In genomic region chr7:72306847-72307246, GRCm38 (mm10) we compare ENCODE assay signal across 8 mouse cellular contexts. TPM values are rescaled to one million over a fixed set of nuclear protein-coding genes. Genes with fewer than 3 reads are reported as not detected.
DNase-seq lines count a peak whose midpoint lies in the region; ATAC-seq lines count a peak whose summit lies in the region.

No protein-coding gene starts in this region.

- no peak for DNase-seq in lung, postnatal 25 days (ENCODE audit: low spot score)
- DNase-seq in limb, embryonic 10.5 days (ENCODE audit: low spot score) = no peak
- no peak for DNase-seq in urinary bladder, postnatal 25 days (ENCODE audit: low spot score)
- no peak for DNase-seq in B cell, adult 2 months
- DNase-seq in spleen, postnatal 14 days (ENCODE audit: low spot score in 2 of 2) = no peak

- H3K4me3 ChIP-seq in lung, embryonic 15.5 days = peak overlapping the region; percentile 56
- H3K4me3 ChIP-seq in forebrain, embryonic 13.5 days = peak overlapping the region; percentile 41
- peak overlapping the region; percentile 58 for H3K4me3 ChIP-seq in limb, embryonic 10.5 days
- H3K4me3 ChIP-seq in neural tube, embryonic 14.5 days (ENCODE audit: low read depth, low read length) = peak overlapping the region; percentile 42

- H3K4me2 ChIP-seq in lung, embryonic 15.5 days = peak overlapping the region; percentile 91
- peak overlapping the region; percentile 90 for H3K4me2 ChIP-seq in forebrain, embryonic 13.5 days
- H3K4me2 ChIP-seq in neural tube, embryonic 14.5 days (ENCODE audit: low read depth, low read length) = peak overlapping the region; percentile 96

- no peaks in the 10 kb centered on the region for H3K27me3 ChIP-seq in lung, embryonic 15.5 days
- H3K27me3 ChIP-seq in forebrain, embryonic 13.5 days = peaks cover 32% of the 10 kb centered on the region
- H3K27me3 ChIP-seq in limb, embryonic 10.5 days (ENCODE audit: low read depth, poor library complexity, severe bottlenecking) = peaks cover 30% of the 10 kb centered on the region
- peaks cover 10% of the 10 kb centered on the region; the same call in 1 of the 2 replicates for H3K27me3 ChIP-seq in neural tube, embryonic 14.5 days (ENCODE audit: control insufficient read depth, insufficient read depth, low read length)

- peak; percentile 7; the same call in 1 of the 2 replicates for ATAC-seq in lung, embryonic 15.5 days (ENCODE audit: borderline replicate concordance, extremely low read depth, low FRiP score, low TSS enrichment)
- no peak for ATAC-seq in forebrain, embryonic 13.5 days
- ATAC-seq in neural tube, embryonic 14.5 days (ENCODE audit: low read depth) = no peak

- no peaks in the 10 kb centered on the region; the same call in 1 of the 2 replicates for H3K4me1 ChIP-seq in lung, embryonic 15.5 days
- peaks cover 11% of the 10 kb centered on the region for H3K4me1 ChIP-seq in forebrain, embryonic 13.5 days
- H3K4me1 ChIP-seq in limb, embryonic 10.5 days = peaks cover 14% of the 10 kb centered on the region
- peaks cover 14% of the 10 kb centered on the region for H3K4me1 ChIP-seq in neural tube, embryonic 14.5 days (ENCODE audit: control insufficient read depth, insufficient read depth, low read length)

- no peaks in the 10 kb centered on the region for H3K9me3 ChIP-seq in lung, embryonic 15.5 days
- H3K9me3 ChIP-seq in forebrain, embryonic 13.5 days (replicated peaks) = no peaks in the 10 kb centered on the region
- H3K9me3 ChIP-seq in limb, embryonic 10.5 days (replicated peaks) = no peaks in the 10 kb centered on the region
- H3K9me3 ChIP-seq in neural tube, embryonic 14.5 days (ENCODE audit: control insufficient read depth, low read length) = no peaks in the 10 kb centered on the region

- WGBS in lung, embryonic 15.5 days = 6% methylated on average over 7 of the region's 7 CpGs
- 8% methylated on average over 7 of the region's 7 CpGs for WGBS in forebrain, embryonic 13.5 days
- 5% methylated on average over 7 of the region's 7 CpGs for WGBS in limb, embryonic 10.5 days
- WGBS in neural tube, embryonic 14.5 days = 12% methylated on average over 7 of the region's 7 CpGs

- H3K9ac ChIP-seq in lung, embryonic 15.5 days = 0 out of 2 replicates have a peak overlapping the region, but pooled peaks have one; percentile 49
- H3K9ac ChIP-seq in forebrain, embryonic 13.5 days = no peak overlapping the region; the same call in 1 of the 2 replicates
- H3K9ac ChIP-seq in neural tube, embryonic 14.5 days (replicated peaks; ENCODE audit: low read depth, low read length) = no peak overlapping the region

- no peak overlapping the region for H3K27ac ChIP-seq in lung, embryonic 15.5 days
- no peak overlapping the region for H3K27ac ChIP-seq in forebrain, embryonic 13.5 days
- no peak overlapping the region for H3K27ac ChIP-seq in limb, embryonic 10.5 days
- H3K27ac ChIP-seq in neural tube, embryonic 14.5 days (ENCODE audit: low read depth, low read length) = no peak overlapping the region

- H3K36me3 ChIP-seq in lung, embryonic 15.5 days = no peaks in the 10 kb centered on the region
- no peaks in the 10 kb centered on the region for H3K36me3 ChIP-seq in forebrain, embryonic 13.5 days (ENCODE audit: poor library complexity, severe bottlenecking)
- no peaks in the 10 kb centered on the region for H3K36me3 ChIP-seq in limb, embryonic 10.5 days
- H3K36me3 ChIP-seq in neural tube, embryonic 14.5 days (ENCODE audit: control insufficient read depth, insufficient read depth, low read length) = no peaks in the 10 kb centered on the region

RNA-seq across cellular contexts. Expression of gene Mctp2, which starts 0.4 kb away (rescaled TPM):
- 3.1 and 3.6 TPM in 2 replicates for polyA plus RNA-seq in lung, embryonic 15.5 days (2015; fragmentation: Nextera tagmentation; extraction: Ambion mirVana)
- 0.10 and 0.13 TPM in 2 replicates for polyA plus RNA-seq in forebrain, embryonic 13.5 days (2015; fragmentation: Nextera tagmentation; extraction: Ambion mirVana)
- 0.79 and 0.93 TPM in 2 replicates for polyA plus RNA-seq in limb, embryonic 10.5 days (2016; fragmentation: Nextera tagmentation; extraction: Ambion mirVana)
- polyA plus RNA-seq in neural tube, embryonic 14.5 days (2014; fragmentation: Nextera tagmentation; extraction: Ambion mirVana) = 1.9 and 2.1 TPM in 2 replicates
